Mouse (Mus musculus): ENCODE measurements around the gene Rab3il1.

The Rab3il1 gene

DNA sequence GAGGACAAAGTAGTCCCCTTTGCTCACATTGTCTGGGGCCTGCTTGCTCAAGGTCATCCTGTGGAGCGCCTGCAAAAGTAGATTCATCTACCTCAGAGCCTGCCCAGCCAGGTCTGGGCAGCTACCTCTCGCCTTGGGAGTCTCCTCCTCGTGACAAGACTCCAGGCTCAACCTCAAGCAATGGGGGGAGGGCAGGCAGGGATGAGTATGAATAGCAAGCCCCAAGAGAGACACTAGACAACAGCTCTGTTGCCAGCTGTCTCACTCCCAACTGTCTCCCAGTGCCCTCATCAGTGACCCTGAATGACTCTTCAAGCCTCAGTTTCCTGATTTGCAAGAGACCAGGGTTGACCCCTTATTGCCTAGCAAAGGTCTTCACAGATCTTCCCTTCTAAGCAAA lies 11.9 kb downstream of the Rab3il1 start:
- no peak for DNase-seq (ENCODE audit: low read depth, low spot score)

DNA sequence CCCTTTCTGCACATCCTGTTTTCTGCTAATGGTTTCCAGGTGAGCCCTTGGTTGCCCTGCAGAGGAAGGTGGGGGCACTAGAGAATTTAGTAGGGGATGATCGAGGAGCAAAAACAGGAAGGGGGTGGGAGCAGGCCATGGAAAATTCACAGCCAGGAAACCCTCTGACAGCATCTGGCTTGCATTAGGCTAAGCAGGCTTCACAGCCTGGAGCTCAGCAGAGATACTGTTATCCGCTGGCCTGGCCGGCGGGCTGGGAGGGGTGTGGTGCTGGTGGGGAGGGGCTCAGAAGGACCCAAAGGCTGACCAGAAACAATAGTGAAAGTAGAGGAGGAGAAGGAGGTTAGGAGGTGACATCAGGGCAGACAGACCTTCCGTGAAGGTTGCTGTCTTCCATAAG lies 12.4 kb downstream of the Rab3il1 start:
- no peak for DNase-seq (ENCODE audit: low read depth, low spot score)

DNA sequence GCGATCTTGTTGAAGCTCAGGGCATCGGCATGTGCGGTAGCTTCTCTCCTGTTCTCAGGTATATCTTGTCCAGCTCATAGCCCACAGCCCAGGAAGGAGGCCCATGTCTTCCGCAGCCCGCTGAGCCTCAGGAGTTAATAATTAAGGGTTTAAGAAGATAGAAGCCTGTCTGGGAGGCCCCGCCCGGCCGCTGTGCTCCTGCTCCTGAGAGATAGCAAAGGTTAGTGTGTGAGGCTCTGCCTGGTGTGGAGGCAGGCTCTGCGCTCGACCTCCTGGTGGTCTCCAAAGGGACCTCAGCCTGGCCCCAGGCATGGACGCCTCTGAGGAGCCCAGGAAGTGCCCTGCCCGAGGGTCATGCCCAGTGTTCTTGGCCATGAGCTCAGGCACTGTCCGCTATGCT lies 13.4 kb downstream of the Rab3il1 start:
- DNase-seq (ENCODE audit: low read depth, low spot score), result no peak

DNA sequence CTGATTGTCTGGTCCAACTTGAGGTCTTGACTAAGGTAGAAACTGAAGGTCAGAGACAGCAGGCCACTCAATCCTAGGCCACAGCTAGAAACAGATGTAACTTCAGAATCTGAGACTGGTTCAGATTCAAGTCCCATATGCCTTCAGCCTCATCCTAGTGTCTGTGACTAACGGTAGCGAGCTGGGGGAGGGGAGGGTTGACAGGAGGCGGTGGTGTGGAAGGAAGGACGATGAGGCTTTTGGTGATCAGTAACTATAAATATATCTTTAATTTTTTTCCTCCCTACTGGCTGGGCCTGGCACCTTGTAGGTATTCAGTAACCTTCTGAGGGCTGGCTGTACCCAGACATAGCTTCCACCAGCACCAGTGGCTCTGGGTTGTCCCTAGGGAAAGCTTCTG lies 14.0 kb downstream of the Rab3il1 start:
- DNase-seq (ENCODE audit: low read depth, low spot score), result no peak

DNA sequence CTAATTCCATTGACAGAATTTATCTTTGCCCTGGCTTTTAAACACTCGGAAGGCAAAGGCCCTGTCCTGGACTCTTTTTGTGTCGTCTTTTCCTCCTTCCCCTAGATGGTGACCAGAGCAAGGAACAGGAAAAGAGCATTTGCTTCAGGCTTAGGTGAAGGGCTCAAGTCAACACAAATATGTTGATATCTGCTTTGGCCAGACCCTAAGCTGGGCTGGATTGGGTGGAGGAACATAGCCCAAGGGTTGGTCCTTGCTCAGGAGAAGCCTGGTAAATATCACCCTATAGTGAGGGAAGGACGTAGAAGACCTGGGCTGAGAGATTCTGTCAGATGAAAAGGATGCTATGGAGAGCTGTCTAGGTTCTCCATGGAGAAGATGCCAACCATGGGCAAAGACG lies 14.7 kb downstream of the Rab3il1 start:
- DNase-seq (ENCODE audit: low read depth, low spot score), result no peak

DNA sequence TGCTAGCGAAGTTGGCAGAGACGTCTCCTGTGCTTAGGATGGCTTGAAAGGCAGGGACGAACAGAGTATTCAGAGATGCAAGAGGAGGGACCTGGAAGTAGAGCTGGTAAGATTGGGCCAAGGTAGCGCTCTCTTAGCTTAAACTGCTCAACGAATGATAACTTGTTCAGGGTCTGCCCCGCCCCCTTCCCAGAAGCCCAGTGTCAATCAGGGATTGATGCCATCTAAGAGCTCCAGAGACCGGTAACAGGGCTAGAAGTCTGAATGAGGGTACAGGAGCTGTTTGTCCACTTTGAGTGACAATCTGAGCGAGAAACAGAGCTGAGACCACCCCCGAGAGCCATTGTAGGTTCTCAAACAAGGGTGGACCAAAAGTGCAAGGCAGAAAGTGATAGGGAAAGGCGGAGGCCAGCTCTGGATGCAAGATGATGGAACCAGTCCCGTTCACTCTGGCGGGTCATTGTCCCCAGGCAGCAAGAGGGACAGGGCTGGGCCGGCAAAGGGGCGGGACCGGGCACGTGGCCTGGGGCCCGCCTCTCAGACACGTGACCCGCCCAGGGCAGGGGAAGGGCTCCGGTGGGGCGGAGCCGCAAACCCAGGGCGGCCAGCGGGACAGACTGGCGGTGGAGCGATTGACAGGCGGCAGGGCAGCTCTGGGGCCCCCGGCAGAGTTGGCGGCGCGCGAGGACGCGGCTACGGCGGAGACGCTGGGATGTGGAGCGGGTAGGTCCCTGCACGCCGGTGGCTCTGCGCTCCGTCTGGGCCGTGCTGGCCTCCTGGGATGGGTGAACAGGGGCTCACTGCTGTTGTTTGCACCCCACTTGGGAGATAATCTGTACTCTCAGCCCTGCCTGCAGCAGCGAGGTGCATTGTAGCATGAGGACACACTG lies 16.4 kb downstream of the Rab3il1 start:
- DNase-seq (ENCODE audit: low read depth, low spot score), result no peak

DNA sequence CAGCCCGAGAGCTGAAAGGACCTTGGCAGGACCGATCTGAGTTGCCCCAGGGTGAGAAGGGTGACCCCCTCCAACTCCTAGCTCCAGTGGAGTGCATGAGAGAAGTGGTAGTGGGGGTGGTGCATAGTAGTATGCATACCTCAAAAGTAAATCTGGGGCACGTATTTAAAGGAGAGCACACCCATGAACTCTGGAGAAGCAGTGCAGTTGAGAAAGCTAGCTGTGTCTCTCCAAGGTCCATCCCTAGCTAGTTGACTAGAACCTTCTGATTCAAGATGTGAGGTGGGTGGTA lies 17.0 kb downstream of the Rab3il1 start:
- DNase-seq (ENCODE audit: low read depth, low spot score), result no peak

DNA sequence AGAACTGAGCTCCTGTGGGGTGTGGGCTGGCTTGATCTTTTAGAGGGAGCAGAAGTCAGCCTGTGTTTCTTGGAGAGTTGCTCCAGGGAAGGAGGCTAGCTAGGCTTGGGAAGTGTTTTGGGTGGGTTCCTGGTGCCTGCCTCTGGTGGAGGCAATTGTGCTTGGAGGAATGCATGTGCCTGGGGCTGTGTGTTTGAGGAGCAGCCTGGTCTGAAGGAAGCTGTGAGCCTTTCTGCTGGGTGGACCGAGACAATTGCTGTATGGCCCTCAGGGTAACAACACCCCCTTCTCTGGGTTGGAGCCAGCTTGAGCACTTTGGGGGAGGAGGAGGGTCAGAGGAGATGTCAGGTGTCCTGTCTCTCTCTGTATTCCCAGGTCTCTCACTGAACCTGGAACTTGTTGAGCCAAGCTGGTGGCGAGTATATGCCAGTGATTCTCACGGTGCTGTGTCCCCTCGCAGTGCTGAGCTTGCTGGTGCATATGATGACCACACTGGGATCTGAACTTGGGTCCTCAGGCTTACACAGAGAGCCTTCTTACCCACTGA lies 17.8 kb downstream of the Rab3il1 start:
- no peak for DNase-seq (ENCODE audit: low read depth, low spot score)

DNA sequence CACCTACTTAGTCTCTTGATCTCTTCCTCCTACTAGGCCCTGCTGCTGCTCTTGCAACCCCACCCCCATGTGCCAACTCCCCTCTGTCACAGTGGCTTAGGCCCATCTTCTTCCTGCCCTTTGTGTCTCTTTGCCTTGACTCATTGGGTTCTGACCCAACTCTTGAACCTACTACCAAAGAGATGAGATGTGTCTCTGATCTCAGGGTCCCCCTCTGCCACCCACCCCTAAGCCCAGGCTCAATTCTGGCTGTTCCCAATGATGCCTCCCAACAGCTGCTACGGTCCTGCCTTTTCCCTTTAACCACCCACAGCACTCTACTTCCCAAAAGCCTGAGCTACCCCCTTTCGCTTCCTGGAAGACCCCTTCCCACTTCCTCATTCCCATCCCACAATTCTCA lies 20.5 kb downstream of the Rab3il1 start:
- no peak for DNase-seq (ENCODE audit: low read depth, low spot score)

DNA sequence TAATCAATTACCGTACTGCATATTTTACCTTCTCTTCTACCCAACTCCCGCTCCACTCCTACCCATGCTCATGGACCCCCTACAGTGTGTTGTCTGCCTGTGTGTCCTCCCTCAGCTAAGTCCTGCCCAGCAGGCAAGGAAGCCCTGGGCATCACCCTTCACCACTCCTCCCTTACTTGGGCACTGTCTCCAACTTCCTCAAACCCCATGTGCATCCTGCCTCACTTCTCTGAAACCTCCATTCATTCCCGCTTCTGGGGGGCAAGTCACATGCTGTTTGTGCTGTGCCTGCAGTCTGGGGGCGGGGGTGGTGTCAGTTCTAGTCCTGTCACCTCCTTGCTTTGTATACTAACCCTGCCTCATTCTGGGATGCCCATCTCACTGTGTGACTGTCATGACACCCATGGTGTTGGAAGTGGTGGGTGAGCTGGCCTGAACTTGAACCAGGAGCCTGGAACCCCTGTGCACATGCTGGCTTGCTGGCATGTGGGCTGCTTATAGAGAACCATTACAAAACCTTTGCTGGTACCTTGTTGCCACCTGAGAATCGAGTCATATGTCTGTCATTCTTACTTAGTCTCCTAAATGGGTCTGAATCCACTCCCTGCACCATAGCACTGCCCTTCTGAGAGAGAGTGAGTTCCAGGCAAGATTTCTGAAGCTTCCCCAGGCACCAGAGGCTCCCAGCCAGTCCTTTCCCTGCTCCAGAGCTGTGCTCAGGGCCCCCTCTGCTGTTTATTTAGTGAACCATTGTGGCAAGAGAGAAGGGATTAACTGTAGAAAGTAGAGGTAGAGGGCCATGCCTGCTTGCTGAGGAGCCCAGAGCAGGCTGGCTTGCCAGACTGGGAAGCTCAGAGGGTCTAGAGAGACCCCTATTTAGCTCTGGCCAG lies 21.2 kb downstream of the Rab3il1 start:
- no peak for DNase-seq (ENCODE audit: low read depth, low spot score)

DNA sequence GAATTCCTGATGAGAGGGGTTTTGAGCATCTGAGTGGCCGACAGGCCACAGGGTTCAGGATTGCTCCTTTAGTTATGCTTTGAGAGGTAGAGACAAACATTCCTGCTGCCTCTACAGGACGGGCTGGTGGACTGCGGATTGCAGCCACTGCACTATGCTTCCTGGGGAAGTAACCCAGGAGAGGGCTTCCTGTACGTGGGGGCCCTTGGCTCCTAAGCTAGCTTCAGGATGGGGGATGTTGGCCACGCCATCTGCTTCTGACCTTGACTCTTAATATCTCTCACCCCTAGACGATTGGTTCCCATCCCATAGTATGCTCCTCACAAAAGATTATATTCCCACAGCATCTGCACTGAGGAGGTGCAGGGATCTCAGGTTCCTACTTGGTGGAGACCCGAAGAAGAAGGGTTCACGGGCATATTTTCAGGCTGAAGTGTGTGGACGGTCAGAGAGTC lies 21.9 kb downstream of the Rab3il1 start:
- DNase-seq (ENCODE audit: low read depth, low spot score), result no peak

DNA sequence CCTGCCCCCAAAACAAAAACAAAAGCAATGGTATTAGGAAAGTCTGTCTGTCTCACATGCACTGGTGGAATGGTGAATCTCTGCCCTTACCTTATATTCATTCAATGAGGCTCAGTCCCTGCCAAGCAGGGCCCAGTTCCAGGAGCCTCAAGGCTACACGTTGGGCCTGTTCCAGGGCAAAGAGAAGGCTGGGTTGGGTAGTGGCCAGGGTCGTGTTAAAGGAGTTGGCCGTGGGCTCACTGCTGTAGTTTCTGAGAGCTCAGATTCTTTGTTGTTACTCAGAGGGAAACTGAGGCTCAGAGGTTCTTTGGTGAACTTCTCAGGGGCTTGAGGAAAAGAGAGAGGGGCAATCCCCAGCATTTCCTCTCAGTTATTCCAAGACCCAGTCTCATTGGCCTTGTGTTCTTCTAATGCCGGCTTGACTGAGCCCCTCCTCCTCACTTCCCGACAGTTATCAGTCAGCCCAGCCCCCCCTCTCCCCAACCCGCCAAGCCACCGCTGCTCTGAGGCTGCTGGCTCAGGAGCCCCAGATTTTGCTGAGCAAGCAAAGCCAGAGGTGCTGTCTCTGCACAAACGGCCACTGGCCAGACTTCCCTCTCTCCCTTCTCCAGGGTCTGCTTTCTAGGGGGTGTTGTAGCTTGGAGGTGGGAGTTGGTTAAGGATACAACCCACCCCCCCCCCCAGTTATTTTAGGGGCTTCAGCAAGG lies 23.9 kb downstream of the Rab3il1 start:
- no peak for DNase-seq (ENCODE audit: low read depth, low spot score)

DNA sequence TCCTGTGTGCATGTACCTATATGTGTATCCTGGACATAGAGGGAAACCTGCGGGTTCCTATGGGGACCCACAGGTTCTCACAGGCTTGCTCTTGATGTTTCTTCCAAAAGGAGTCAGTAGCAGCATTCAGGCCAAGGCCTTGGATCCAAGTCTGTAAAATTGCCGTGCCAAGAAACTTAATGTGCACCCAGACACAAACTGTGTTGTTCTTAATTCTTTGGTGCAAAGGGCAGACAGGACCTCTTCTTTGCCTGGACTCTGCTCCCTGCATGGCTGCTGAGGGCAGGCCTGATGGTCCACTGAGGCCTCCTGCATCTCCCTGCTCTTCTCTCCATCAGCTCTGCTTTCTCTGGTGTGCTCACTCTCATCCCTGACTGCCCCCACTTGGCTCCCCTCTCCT lies 28.3 kb downstream of the Rab3il1 start:
- no peak for DNase-seq (ENCODE audit: low read depth, low spot score)

DNA sequence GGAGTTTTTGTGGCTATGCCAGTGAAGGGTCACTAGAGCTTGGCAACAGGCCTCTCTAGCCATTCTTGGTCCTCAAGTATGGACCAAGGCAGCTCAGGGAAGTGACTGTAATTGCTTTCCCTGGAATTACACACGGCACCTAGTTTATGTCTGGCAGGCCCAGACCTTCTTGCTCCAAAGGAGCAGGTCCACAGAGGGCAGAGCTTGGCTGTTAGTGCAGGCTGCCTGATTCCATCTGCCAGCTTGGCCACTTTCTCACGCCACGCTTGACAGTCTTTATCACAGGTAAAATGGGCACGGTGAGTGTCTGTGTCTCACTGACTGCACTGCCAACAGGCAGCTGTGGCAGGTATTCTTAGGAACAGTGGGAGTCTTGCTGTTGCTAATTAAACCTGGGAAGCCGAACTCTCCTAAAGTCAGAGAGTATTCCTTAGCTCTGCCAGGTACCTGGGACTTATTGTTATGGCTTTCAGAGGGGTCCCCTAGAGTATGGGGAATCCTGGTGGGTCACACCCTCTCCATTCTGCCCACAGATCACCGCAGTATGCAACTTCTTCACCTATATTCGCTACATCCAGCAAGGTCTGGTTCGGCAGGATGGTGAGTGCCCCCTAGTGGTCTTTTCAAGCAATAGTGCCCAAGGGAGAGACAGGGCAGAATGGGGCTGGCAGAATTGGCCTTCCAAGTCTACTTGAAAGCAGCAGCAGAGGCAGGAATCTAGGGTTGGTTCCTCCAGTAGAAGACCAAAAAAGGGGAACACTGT lies 31.9 kb downstream of the Rab3il1 start:
- no peak for DNase-seq (ENCODE audit: low read depth, low spot score)

DNA sequence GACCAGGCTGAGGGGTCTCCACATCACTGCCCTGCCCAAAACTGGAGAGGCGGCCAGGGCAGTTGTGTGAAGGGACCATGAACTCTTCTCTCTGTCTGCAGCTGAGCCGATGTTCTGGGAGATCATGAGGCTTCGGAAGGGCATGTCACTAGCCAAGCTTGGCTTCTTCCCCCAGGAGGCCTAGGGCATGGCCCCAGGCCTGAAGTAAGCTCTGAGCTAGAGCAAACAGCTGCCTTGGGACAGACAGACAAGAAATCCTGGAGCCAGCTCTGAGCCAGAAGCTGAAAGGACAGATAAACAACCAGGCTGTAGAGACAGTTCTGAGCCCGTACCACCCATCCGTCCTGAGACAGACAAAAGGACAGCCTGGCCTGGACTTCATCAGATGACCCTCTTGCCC lies 32.9 kb downstream of the Rab3il1 start:
- DNase-seq (ENCODE audit: low read depth, low spot score), result no peak

DNA sequence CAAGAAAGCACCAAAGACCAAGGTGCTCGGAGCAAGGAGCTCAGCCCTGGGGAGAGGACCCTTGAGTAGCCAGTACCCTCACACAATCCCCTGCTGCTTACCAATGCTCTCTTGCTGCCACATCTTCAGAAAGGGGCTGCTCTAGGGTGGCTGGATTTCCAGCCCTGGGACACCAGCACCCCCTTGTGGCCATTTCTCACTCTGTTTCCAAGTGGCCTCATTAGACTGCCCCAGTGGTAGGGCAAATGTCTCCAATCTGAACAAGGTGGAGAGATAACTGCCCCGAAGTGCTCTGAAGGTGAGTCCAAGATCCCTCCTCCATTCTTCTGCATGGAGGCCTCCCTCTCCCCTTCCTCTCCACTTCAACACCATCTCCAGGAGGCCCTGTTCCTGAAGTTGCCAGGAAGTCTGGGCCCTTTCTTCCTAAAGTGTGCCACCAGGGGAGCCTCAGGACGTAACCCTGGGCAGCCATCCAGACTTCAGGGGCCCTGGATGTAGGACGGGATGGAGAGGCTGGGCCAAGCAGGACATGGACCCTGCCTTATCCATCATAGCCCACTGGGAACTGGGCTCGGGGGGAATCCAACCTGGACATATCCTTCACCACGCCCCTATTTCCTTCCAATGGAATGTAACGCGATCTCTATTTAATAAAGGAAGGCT lies 33.4 kb downstream of the Rab3il1 start:
- DNase-seq (ENCODE audit: low read depth, low spot score), result no peak

DNA sequence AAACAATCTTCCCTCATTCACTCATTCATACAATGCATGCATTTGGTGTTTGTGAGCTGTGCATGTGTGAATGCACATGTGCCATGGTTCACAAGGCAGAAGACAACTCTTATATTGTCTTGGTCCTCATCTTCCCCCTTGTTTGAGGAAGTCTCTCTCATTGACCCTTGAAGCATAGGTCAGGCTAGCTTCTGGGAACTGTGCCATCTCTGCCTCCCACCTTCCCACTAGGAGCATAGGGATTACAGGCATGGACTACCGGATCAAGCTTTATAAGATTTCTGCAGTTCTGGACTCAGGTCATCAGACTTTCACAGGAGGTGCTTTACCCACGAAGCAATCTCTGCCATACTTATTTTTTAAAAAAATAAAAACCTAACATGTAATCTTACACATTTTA lies 36.1 kb downstream of the Rab3il1 start:
- no peak for DNase-seq (ENCODE audit: low read depth, low spot score)

DNA sequence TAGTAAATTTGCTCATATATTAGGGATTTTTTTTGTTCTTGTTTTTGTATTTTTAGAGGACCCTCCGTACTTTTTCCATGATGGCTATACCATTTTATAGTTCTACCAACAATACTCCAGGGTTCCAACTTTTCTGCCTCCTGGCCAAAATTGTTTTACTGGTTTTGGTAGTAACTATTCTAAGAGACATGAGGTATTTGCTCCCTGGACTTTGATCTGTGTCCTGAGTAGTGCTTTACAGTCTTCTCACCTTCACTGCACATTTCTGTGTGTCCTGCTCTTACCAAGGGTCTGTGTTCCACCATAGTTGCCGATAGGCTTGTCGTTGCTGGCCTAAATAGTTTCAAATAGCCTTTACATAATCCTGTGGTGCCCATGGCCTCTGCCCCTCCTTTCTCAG lies 36.9 kb downstream of the Rab3il1 start:
- no peak for DNase-seq (ENCODE audit: low read depth, low spot score)

DNA sequence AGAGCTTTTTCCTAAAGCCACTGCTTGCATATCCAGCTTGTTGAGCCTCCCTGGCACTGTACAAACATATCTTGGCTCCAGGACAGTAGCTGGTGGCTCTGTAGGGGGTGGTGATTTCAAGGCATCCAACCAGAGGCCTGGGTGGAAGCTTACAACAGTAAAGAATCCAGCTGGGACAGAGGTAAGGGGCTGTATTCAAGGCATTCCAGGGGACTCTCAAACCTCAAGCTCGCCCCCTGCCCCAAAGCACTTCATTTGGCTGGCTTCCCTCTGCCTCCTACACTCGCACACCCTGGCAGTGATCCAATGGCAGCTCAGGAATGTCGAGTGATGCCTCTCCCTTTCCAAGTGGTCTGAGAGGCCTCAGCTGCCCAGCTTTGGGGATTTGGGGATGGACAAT lies 37.4 kb downstream of the Rab3il1 start:
- no peak for DNase-seq (ENCODE audit: low read depth, low spot score)

DNA sequence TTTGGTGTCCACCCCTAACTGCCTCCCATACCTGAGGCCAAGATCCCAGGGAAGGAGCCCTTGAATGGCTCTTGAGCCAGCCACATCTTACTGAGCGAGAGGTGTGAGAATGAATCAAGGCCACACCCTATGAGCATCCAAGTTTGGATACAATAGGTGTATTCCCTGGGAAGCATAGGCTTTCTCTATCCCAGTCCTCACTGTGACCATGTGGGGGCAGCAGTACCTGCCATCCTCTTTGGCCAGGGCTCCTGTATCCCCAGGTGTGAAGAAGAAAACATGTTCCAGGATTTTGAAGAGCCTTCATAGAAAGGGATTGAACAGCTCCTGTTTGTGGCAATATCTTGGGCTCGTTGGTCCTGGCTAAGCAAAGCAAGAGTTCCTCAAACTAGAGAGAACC lies 38.1 kb downstream of the Rab3il1 start:
- DNase-seq (ENCODE audit: low read depth, low spot score), result no peak

Data from telencephalon, adult 2 months (tissue).